Mouse (Mus musculus): ENCODE measurements around the gene Arl5c.

The Arl5c gene

GRCm38 (mm10) chr11:98003171-98003671 lies 7.2 kb upstream of the Arl5c start:
- Histone ChIP-seq H3K27me3 (ENCODE audit: insufficient read depth, low read length) (peaks cover 1% of the 10 kb centered on the region; the same call in 1 of the 2 replicates), H3K4me1 (replicated peaks; ENCODE audit: low read depth, low read length) (peaks cover 70% of the 10 kb centered on the region), H3K36me3 (ENCODE audit: insufficient read depth, low read length) (peaks cover 38% of the 10 kb centered on the region), H3K9me3 (ENCODE audit: low read length) (no peaks in the 10 kb centered on the region), H3K4me3 (replicated peaks; ENCODE audit: low read length) (peak overlapping the region; percentile 77)
- TF ChIP-seq NANOG (IDR thresholded peaks at IDR 0.05; ENCODE audit: borderline replicate concordance, low read length) (no peak), POU5F1 (IDR thresholded peaks at IDR 0.05; ENCODE audit: borderline replicate concordance, low read length) (no peak), CTCF (conservative IDR thresholded peaks at IDR 0.05; ENCODE audit: low read length) (no peak)

- Histone ChIP-seq H3K9me3 (ENCODE audit: low read length) (no peaks in the 10 kb centered on the region), H3K4me1 (replicated peaks; ENCODE audit: low read depth, low read length) (peaks cover 70% of the 10 kb centered on the region), H3K27me3 (ENCODE audit: insufficient read depth, low read length) (peaks cover 4% of the 10 kb centered on the region; the same call in 1 of the 2 replicates), H3K36me3 (ENCODE audit: insufficient read depth, low read length) (peaks cover 32% of the 10 kb centered on the region), H3K4me3 (replicated peaks; ENCODE audit: low read length) (peak overlapping the region; percentile 77)
- TF ChIP-seq NANOG (IDR thresholded peaks at IDR 0.05; ENCODE audit: borderline replicate concordance, low read length) (no peak), CTCF (conservative IDR thresholded peaks at IDR 0.05; ENCODE audit: low read length) (peak; percentile 86), POU5F1 (IDR thresholded peaks at IDR 0.05; ENCODE audit: borderline replicate concordance, low read length) (no peak)
Measured at GRCm38 (mm10) chr11:98002627-98003026, 6.6 kb upstream of the Arl5c start.

GRCm38 (mm10) chr11:98001986-98002385 lies 6.0 kb upstream of the Arl5c start:
- Histone ChIP-seq H3K4me1 (replicated peaks; ENCODE audit: low read depth, low read length) (peaks cover 70% of the 10 kb centered on the region), H3K36me3 (ENCODE audit: insufficient read depth, low read length) (peaks cover 26% of the 10 kb centered on the region), H3K9me3 (ENCODE audit: low read length) (no peaks in the 10 kb centered on the region), H3K27me3 (ENCODE audit: insufficient read depth, low read length) (peaks cover 4% of the 10 kb centered on the region; the same call in 1 of the 2 replicates), H3K4me3 (replicated peaks; ENCODE audit: low read length) (peak overlapping the region; percentile 77)
- TF ChIP-seq POU5F1 (IDR thresholded peaks at IDR 0.05; ENCODE audit: borderline replicate concordance, low read length) (no peak), CTCF (conservative IDR thresholded peaks at IDR 0.05; ENCODE audit: low read length) (no peak), NANOG (IDR thresholded peaks at IDR 0.05; ENCODE audit: borderline replicate concordance, low read length) (no peak)

- TF ChIP-seq POU5F1 (IDR thresholded peaks at IDR 0.05; ENCODE audit: borderline replicate concordance, low read length) (no peak), NANOG (IDR thresholded peaks at IDR 0.05; ENCODE audit: borderline replicate concordance, low read length) (no peak), CTCF (conservative IDR thresholded peaks at IDR 0.05; ENCODE audit: low read length) (no peak)
- Histone ChIP-seq H3K36me3 (ENCODE audit: insufficient read depth, low read length) (peaks cover 20% of the 10 kb centered on the region), H3K27me3 (ENCODE audit: insufficient read depth, low read length) (peaks cover 4% of the 10 kb centered on the region; the same call in 1 of the 2 replicates), H3K9me3 (ENCODE audit: low read length) (no peaks in the 10 kb centered on the region), H3K4me1 (replicated peaks; ENCODE audit: low read depth, low read length) (peaks cover 73% of the 10 kb centered on the region), H3K4me3 (replicated peaks; ENCODE audit: low read length) (peak overlapping the region; percentile 77; the same call in 1 of the 2 replicates)
Measured at GRCm38 (mm10) chr11:98001351-98001824, 5.4 kb upstream of the Arl5c start.

- peaks cover 14% of the 10 kb centered on the region for H3K36me3 ChIP-seq (ENCODE audit: insufficient read depth, low read length)
Measured at GRCm38 (mm10) chr11:98000378-98001140, 4.6 kb upstream of the Arl5c start.

GRCm38 (mm10) chr11:97999748-98000147 lies 3.8 kb upstream of the Arl5c start:
- TF ChIP-seq NANOG (IDR thresholded peaks at IDR 0.05; ENCODE audit: borderline replicate concordance, low read length) (no peak), POU5F1 (IDR thresholded peaks at IDR 0.05; ENCODE audit: borderline replicate concordance, low read length) (no peak), CTCF (conservative IDR thresholded peaks at IDR 0.05; ENCODE audit: low read length) (no peak)
- Histone ChIP-seq H3K9me3 (ENCODE audit: low read length) (no peaks in the 10 kb centered on the region), H3K36me3 (ENCODE audit: insufficient read depth, low read length) (peaks cover 9% of the 10 kb centered on the region), H3K4me1 (replicated peaks; ENCODE audit: low read depth, low read length) (peaks cover 68% of the 10 kb centered on the region), H3K27me3 (ENCODE audit: insufficient read depth, low read length) (peaks cover 9% of the 10 kb centered on the region; the same call in 1 of the 2 replicates), H3K4me3 (replicated peaks; ENCODE audit: low read length) (no peak overlapping the region)

More at GRCm38 (mm10) chr11:98000378-98001140, 4.6 kb upstream of the Arl5c start:
- no peak overlapping the region for H3K4me3 ChIP-seq (replicated peaks; ENCODE audit: low read length)
- H3K4me1 ChIP-seq (replicated peaks; ENCODE audit: low read depth, low read length), result peaks cover 66% of the 10 kb centered on the region
- H3K9me3 ChIP-seq (ENCODE audit: low read length), result no peaks in the 10 kb centered on the region
- peaks cover 4% of the 10 kb centered on the region; the same call in 1 of the 2 replicates for H3K27me3 ChIP-seq (ENCODE audit: insufficient read depth, low read length)
- TF ChIP-seq NANOG (IDR thresholded peaks at IDR 0.05; ENCODE audit: borderline replicate concordance, low read length) (no peak), CTCF (conservative IDR thresholded peaks at IDR 0.05; ENCODE audit: low read length) (no peak), POU5F1 (IDR thresholded peaks at IDR 0.05; ENCODE audit: borderline replicate concordance, low read length) (no peak)

GRCm38 (mm10) chr11:97998898-97999608 lies 3.1 kb upstream of the Arl5c start:
- Histone ChIP-seq H3K4me3 (replicated peaks; ENCODE audit: low read length) (no peak overlapping the region), H3K27me3 (ENCODE audit: insufficient read depth, low read length) (peaks cover 9% of the 10 kb centered on the region; the same call in 1 of the 2 replicates), H3K9me3 (ENCODE audit: low read length) (no peaks in the 10 kb centered on the region), H3K36me3 (ENCODE audit: insufficient read depth, low read length) (peaks cover 2% of the 10 kb centered on the region), H3K4me1 (replicated peaks; ENCODE audit: low read depth, low read length) (peaks cover 68% of the 10 kb centered on the region)
- no peak for TF ChIP-seq NANOG (IDR thresholded peaks at IDR 0.05; ENCODE audit: borderline replicate concordance, low read length)
- TF ChIP-seq CTCF (conservative IDR thresholded peaks at IDR 0.05; ENCODE audit: low read length), result no peak
- TF ChIP-seq POU5F1 (IDR thresholded peaks at IDR 0.05; ENCODE audit: borderline replicate concordance, low read length), result no peak
